ENCODE assay signal across 13 mouse cellular contexts in the genomic region with DNA sequence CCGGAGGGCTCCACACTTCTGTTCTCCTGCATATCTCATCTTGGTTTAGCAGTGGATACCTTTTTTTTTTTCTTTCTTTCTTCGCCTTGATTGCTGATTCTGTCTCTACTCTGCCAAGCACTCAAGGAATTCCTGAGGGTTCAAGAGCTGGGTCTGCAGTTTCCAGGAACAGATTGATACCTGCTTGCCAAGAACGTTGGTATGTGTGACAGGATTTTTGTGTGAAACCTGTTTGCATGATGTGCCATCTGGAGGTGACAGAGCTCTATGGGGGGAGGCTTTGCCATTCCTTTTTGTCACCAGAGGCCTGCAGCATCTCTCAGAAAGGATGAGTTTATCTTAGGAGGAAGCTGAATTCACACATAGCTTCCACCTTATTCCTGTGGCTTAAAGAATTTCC.
DNase-seq lines count a peak whose midpoint lies in the region; ATAC-seq lines count a peak whose summit lies in the region.
"Had no signal": no experiment of that assay in that cellular context is flagged by ENCODE, and none has a peak within 500 bp of the region (broad histone marks: within the 10 kb centered on the region; RNA-seq: fewer than 3 reads in every experiment).

No protein-coding gene starts in this region.

- DNase-seq in layer of hippocampus, adult 18-20 months (ENCODE audit: low spot score in 2 of 2) = peak; percentile 6 to 26
- DNase-seq in layer of hippocampus, adult 9-10 months (ENCODE audit: low spot score) = no peak
- peak; percentile 92 for DNase-seq in brain, adult 2 months (ENCODE audit: low read depth, low spot score)
- DNase-seq in cerebellum, adult 11-12 months = peak; percentile 70
- peak; percentile 5 to 9 for DNase-seq in layer of hippocampus, adult 8-10 months (ENCODE audit: low spot score in 2 of 2)
- DNase-seq in kidney, postnatal 10 days = no peak
- DNase-seq in adrenal gland, postnatal 4 days (ENCODE audit: low spot score in 2 of 2) = no peak
- DNase-seq: gastrocnemius, adult 2 months; heart, postnatal 4 days; kidney, postnatal 25 days; retina, postnatal 1 day had no signal

- no peak for ATAC-seq in monocyte, adult 5-6 weeks (replicated peaks; ENCODE audit: insufficient number of reproducible peaks, low FRiP score, low TSS enrichment, poor library complexity, severe bottlenecking)
- ATAC-seq: intestine, embryonic 15.5 days had no signal

Comparison
In these comparisons a context has a peak if more than half of its experiments do, and no peak if none do; other contexts are left out.
1. DNase-seq: peak in layer of hippocampus, adult 18-20 months (2 of 2), brain, adult 2 months (single experiment), cerebellum, adult 11-12 months (single experiment) and layer of hippocampus, adult 8-10 months (2 of 2); none in layer of hippocampus, adult 9-10 months (single experiment), kidney, postnatal 10 days (single experiment) and adrenal gland, postnatal 4 days (0 of 2).